In the genomic region with DNA sequence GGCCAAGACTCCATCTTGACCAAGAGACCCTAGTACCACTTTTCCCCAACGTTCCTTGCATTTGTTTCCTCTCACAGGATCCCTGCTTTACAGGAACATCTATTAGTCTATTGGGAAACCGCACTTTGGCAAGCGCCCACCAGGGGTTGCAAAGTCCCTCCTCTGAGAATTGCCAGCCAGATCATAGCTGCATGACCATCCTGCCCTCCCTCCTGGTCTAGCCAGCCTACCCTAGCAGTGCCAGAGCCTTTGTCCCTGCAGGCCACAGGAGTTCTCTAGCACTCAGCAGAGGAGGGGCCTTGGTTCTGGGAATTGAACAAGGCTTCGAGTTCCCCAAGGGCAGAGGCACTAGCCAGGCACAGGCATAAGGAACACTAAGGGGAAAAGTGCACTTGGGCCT, we compare ENCODE assay signal across 9 mouse cellular contexts. TPM values are rescaled to one million over a fixed set of nuclear protein-coding genes. Genes with fewer than 3 reads are reported as not detected.
DNase-seq lines count a peak whose midpoint lies in the region; ATAC-seq and TF ChIP-seq lines count a peak whose summit lies in the region.
"Had no signal": no experiment of that assay in that cellular context is flagged by ENCODE, and none has a peak within 500 bp of the region (broad histone marks: within the 10 kb centered on the region; RNA-seq: fewer than 3 reads in every experiment).

No protein-coding gene starts in this region.

- no peaks in the 10 kb centered on the region for H3K9me3 ChIP-seq in hindbrain, embryonic 10.5 days
- H3K9me3 ChIP-seq in hindbrain, embryonic 12.5 days (replicated peaks): no peaks in the 10 kb centered on the region
- no peaks in the 10 kb centered on the region for H3K9me3 ChIP-seq in midbrain, postnatal 0 days (ENCODE audit: low read length)
- no peaks in the 10 kb centered on the region for H3K9me3 ChIP-seq in midbrain, embryonic 11.5 days (ENCODE audit: control insufficient read depth, low read length)
- H3K9me3 ChIP-seq: lung, embryonic 15.5 days had no signal

- H3K4me1 ChIP-seq in hindbrain, embryonic 10.5 days (replicated peaks): peaks cover 51% of the 10 kb centered on the region
- peaks cover 19% of the 10 kb centered on the region for H3K4me1 ChIP-seq in hindbrain, embryonic 12.5 days
- peaks cover 3% of the 10 kb centered on the region; the same call in 1 of the 2 replicates for H3K4me1 ChIP-seq in midbrain, postnatal 0 days (ENCODE audit: insufficient read depth, low read length)
- peaks cover 9% of the 10 kb centered on the region for H3K4me1 ChIP-seq in midbrain, embryonic 11.5 days (ENCODE audit: control insufficient read depth, insufficient read depth, low read length)

- H3K9ac ChIP-seq in hindbrain, embryonic 12.5 days: no peak overlapping the region
- H3K9ac ChIP-seq in midbrain, postnatal 0 days (replicated peaks; ENCODE audit: low read length, poor library complexity, severe bottlenecking): no peak overlapping the region
- no peak overlapping the region for H3K9ac ChIP-seq in midbrain, embryonic 11.5 days (ENCODE audit: low read length)
- H3K9ac ChIP-seq: lung, embryonic 15.5 days had no signal

- TF ChIP-seq POLR2A in brain, embryonic 14.5 days (IDR thresholded peaks at IDR 0.05; ENCODE audit: borderline replicate concordance, extremely low read depth, insufficient read depth, insufficient read length, poor library complexity, severe bottlenecking): no peak

- H3K27me3 ChIP-seq in hindbrain, embryonic 10.5 days (ENCODE audit: insufficient read depth, poor library complexity, severe bottlenecking): peaks cover 6% of the 10 kb centered on the region; the same call in 1 of the 2 replicates
- peaks cover 4% of the 10 kb centered on the region; the same call in 1 of the 2 replicates for H3K27me3 ChIP-seq in hindbrain, embryonic 12.5 days
- H3K27me3 ChIP-seq in midbrain, postnatal 0 days (ENCODE audit: insufficient read depth, low read length): no peaks in the 10 kb centered on the region
- no peaks in the 10 kb centered on the region for H3K27me3 ChIP-seq in midbrain, embryonic 11.5 days (ENCODE audit: control insufficient read depth, insufficient read depth, low read length)
- H3K27me3 ChIP-seq: lung, embryonic 15.5 days had no signal

- H3K4me2 ChIP-seq in hindbrain, embryonic 12.5 days (replicated peaks): no peak overlapping the region
- no peak overlapping the region for H3K4me2 ChIP-seq in midbrain, postnatal 0 days (ENCODE audit: low read depth, low read length, poor library complexity, severe bottlenecking)
- H3K4me2 ChIP-seq in midbrain, embryonic 11.5 days: no peak overlapping the region
- H3K4me2 ChIP-seq: lung, embryonic 15.5 days had no signal

- WGBS in hindbrain, embryonic 10.5 days: 58% methylated on average over 4 of the region's 4 CpGs
- WGBS in hindbrain, embryonic 12.5 days: 60% methylated on average over 4 of the region's 4 CpGs
- WGBS in midbrain, postnatal 0 days: 55% methylated on average over 4 of the region's 4 CpGs
- 57% methylated on average over 4 of the region's 4 CpGs for WGBS in midbrain, embryonic 11.5 days

- no peaks in the 10 kb centered on the region; the same call in 1 of the 2 replicates for H3K36me3 ChIP-seq in hindbrain, embryonic 10.5 days
- H3K36me3 ChIP-seq in hindbrain, embryonic 12.5 days: peaks cover 7% of the 10 kb centered on the region
- H3K36me3 ChIP-seq in midbrain, postnatal 0 days (ENCODE audit: insufficient read depth, low read length): peaks cover 23% of the 10 kb centered on the region
- H3K36me3 ChIP-seq in midbrain, embryonic 11.5 days (ENCODE audit: control insufficient read depth, insufficient read depth, low read length): no peaks in the 10 kb centered on the region
- H3K36me3 ChIP-seq: lung, embryonic 15.5 days had no signal

- no peak overlapping the region for H3K4me3 ChIP-seq in hindbrain, embryonic 10.5 days
- no peak overlapping the region for H3K4me3 ChIP-seq in hindbrain, embryonic 12.5 days
- no peak overlapping the region for H3K4me3 ChIP-seq in midbrain, postnatal 0 days (ENCODE audit: low read depth, low read length)
- H3K4me3 ChIP-seq in midbrain, embryonic 11.5 days (ENCODE audit: low read depth, low read length): no peak overlapping the region
- H3K4me3 ChIP-seq: lung, embryonic 15.5 days had no signal

- no peak for DNase-seq in hindbrain, embryonic 10.5 days (ENCODE audit: low spot score)
- peak; percentile 49 for DNase-seq in midbrain, postnatal 0 days (ENCODE audit: low spot score)
- DNase-seq in midbrain, embryonic 11.5 days (ENCODE audit: low spot score, missing footprints): no peak
- DNase-seq in brain, embryonic 14.5 days (ENCODE audit: low read depth): no peak
- DNase-seq in thymus, postnatal 14 days: peak; percentile 72
- DNase-seq in layer of hippocampus, adult 9-11 months: no peak
- DNase-seq in cerebellum, adult 18-20 months: no peak

- peak; percentile 51 for TF ChIP-seq CTCF in midbrain, postnatal 0 days (IDR thresholded peaks at IDR 0.05)
- peak; percentile 29; the same call in 1 of the 2 replicates for TF ChIP-seq CTCF in brain, embryonic 14.5 days (IDR thresholded peaks at IDR 0.05; ENCODE audit: borderline replicate concordance, extremely low read depth, insufficient read depth, insufficient read length)

- H3K27ac ChIP-seq in hindbrain, embryonic 10.5 days: peak overlapping the region; percentile 53; the same call in 1 of the 2 replicates
- no peak overlapping the region for H3K27ac ChIP-seq in hindbrain, embryonic 12.5 days
- no peak overlapping the region for H3K27ac ChIP-seq in midbrain, postnatal 0 days (ENCODE audit: low read depth, low read length)
- no peak overlapping the region for H3K27ac ChIP-seq in midbrain, embryonic 11.5 days (ENCODE audit: low read depth, low read length)
- H3K27ac ChIP-seq: lung, embryonic 15.5 days had no signal

- ATAC-seq in hindbrain, embryonic 12.5 days (ENCODE audit: low FRiP score): no peak
- no peak for ATAC-seq in midbrain, postnatal 0 days (ENCODE audit: low FRiP score)
- no peak for ATAC-seq in midbrain, embryonic 11.5 days (ENCODE audit: low FRiP score)

RNA-seq across cellular contexts. Expression of a gene that starts 2.3 kb away (rescaled TPM):
- polyA plus RNA-seq in hindbrain, embryonic 10.5 days (2016; fragmentation: Nextera tagmentation; extraction: Ambion mirVana): 45.0 and 55.8 TPM in 2 replicates
- polyA plus RNA-seq in hindbrain, embryonic 12.5 days (2016; fragmentation: Nextera tagmentation; extraction: Ambion mirVana): 49.2 and 51.9 TPM in 2 replicates
- 77.1 and 96.5 TPM in 2 replicates for total RNA-seq in midbrain, postnatal 0 days (2014; rRNA removed)
- 34.5 and 38.1 TPM in 2 replicates for polyA plus RNA-seq in midbrain, postnatal 0 days (2015; fragmentation: Nextera tagmentation; extraction: Ambion mirVana)
- 38.3 and 41.1 TPM in 2 replicates for polyA plus RNA-seq in midbrain, embryonic 11.5 days (2014; fragmentation: Nextera tagmentation; extraction: Ambion mirVana)
- polyA plus RNA-seq in brain, embryonic 14.5 days (2012; rRNA removed): 71.9 and 78.9 TPM in 2 replicates

Comparison
In these comparisons a context has a peak if more than half of its experiments do, and no peak if none do; other contexts are left out.
1. DNase-seq: peak in midbrain, postnatal 0 days (single experiment) and thymus, postnatal 14 days (single experiment); none in hindbrain, embryonic 10.5 days (single experiment), midbrain, embryonic 11.5 days (single experiment), brain, embryonic 14.5 days (single experiment), layer of hippocampus, adult 9-11 months (single experiment) and cerebellum, adult 18-20 months (0 of 2).